Mouse (Mus musculus) kidney, embryonic 14.5 days (tissue): ENCODE measurements around the gene Cald1. TPM values are rescaled to one million over a fixed set of nuclear protein-coding genes. Genes with fewer than 3 reads are reported as not detected.

Source experiments
- ATAC-seq: fragments of 200-750 bp; cut with Nextera tagmentation; 2 replicates; pipeline ENCODE4 v1.8.0; 2017; ENCODE audit warnings: moderate number of reproducible peaks, mild to moderate bottlenecking, moderate TSS enrichment, moderate library complexity; ENCODE audit not compliant: low FRiP score, low TSS enrichment
- H3K27ac ChIP-seq: fragments of 300-500 bp; sonication (generic); 2 replicates; pipeline ENCODE4 v1.5.1; 2014; ENCODE audit warnings: low read depth, mild to moderate bottlenecking, low read length, moderate library complexity, mixed read lengths
- H3K27me3 ChIP-seq: fragments of 300-500 bp; sonication (generic); 2 replicates; pipeline ENCODE4 v1.6.1; 2014; ENCODE audit warnings: mild to moderate bottlenecking, low read length; ENCODE audit not compliant: control insufficient read depth, insufficient read depth
- H3K36me3 ChIP-seq: fragments of 300-500 bp; sonication (generic); 2 replicates; pipeline ENCODE4 v1.6.1; 2014; ENCODE audit warnings: low read length, mixed read lengths; ENCODE audit not compliant: control insufficient read depth, insufficient read depth
- H3K4me1 ChIP-seq: fragments of 300-500 bp; sonication (generic); 2 replicates; pipeline ENCODE4 v1.6.1; 2014; ENCODE audit warnings: low read length, mixed read lengths; ENCODE audit not compliant: control insufficient read depth, insufficient read depth
- H3K4me2 ChIP-seq: fragments of 300-500 bp; sonication (generic); replicated peaks from 2 replicates; pipeline ENCODE4 v1.6.1; 2014; ENCODE audit warnings: low read depth, mild to moderate bottlenecking, low read length
- H3K4me3 ChIP-seq: fragments of 300-500 bp; sonication (generic); 2 replicates; pipeline ENCODE4 v1.5.1; 2014; ENCODE audit warnings: mild to moderate bottlenecking, low read length
- H3K9ac ChIP-seq: fragments of 300-500 bp; sonication (generic); 2 replicates; pipeline ENCODE4 v1.6.1; 2014; ENCODE audit warnings: low read depth, mild to moderate bottlenecking, low read length, moderate library complexity
- H3K9me3 ChIP-seq: fragments of 300-500 bp; sonication (generic); 2 replicates; pipeline ENCODE4 v1.6.1; 2016; ENCODE audit warnings: low read length; ENCODE audit not compliant: control insufficient read depth
- WGBS: fragments of 180-500 bp; shearing (Covaris S2); extraction: QIAGEN DNeasy Blood & Tissue Kit; methylation state at CpG from one replicate; pipeline ENCODE4 v1.1.7; 2014; 5-methylcytosine and 5-hydroxymethylcytosine counted together
- polyA plus RNA-seq: library from polyadenylated mRNA; unstranded; fragments of >200 nt; fragmentation: Nextera tagmentation; extraction: Ambion mirVana; gene quantifications from 2 replicates; pipeline ENCODE4 v1.2.1, GENCODE M21; 2014

Cald1 gene
- polyA plus RNA-seq, 1 experiment from 2014 or later: 193 TPM

DNA sequence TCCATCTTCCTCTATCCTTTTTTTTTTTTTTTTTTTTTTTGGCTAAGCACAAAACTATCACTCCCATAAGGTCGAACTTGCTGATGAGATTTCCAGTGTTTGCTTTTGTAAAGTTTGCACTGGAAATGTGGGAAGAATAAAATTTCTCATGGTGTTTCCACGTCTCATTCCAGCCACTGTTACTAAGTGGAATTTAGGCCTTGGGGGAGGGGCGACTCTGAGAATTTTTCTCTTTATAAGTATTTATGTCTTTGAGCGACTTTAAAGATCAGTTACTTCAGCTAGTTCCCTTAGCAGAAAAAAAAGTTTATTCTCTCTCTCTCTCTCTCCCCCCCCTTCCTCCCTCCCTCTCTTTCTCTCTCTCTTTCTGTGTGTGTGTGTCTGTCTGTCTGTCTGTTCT, 8.1 kb downstream of the Cald1 start:
- no peak overlapping the region for H3K4me3 ChIP-seq
- peak overlapping the region; percentile 67 for H3K27ac ChIP-seq
- H3K9me3 ChIP-seq: no peaks in the 10 kb centered on the region
- no peak for ATAC-seq
- H3K27me3 ChIP-seq: no peaks in the 10 kb centered on the region
- H3K9ac ChIP-seq: no peak overlapping the region
- H3K36me3 ChIP-seq: no peaks in the 10 kb centered on the region
- H3K4me2 ChIP-seq: no peak overlapping the region
- WGBS: 53% methylated on average over 4 of the region's 4 CpGs
- H3K4me1 ChIP-seq: peaks cover 30% of the 10 kb centered on the region; the same call in 1 of the 2 replicates

DNA sequence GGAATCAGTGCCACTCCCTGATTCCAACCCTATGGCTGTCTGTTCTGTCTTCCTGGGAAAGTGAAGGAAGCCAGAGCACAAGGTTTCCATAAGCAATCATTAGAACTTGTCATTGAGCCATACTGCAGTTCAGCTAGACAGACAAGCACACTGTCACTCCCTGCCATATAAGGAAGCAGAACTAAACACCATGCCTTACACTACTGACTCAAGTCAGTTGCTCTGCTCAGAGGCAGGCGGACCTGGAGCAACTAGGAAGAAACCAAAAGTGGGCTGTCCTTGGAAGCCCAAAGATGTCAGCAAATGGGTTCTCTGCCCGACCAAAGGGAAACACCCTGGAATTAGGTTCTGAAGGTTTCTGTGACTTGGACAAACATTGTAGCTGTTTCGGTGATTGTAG, 10.3 kb downstream of the Cald1 start:
- Histone ChIP-seq H3K4me1 (peaks cover 29% of the 10 kb centered on the region; the same call in 1 of the 2 replicates), H3K36me3 (no peaks in the 10 kb centered on the region), H3K27me3 (no peaks in the 10 kb centered on the region), H3K27ac (no peak overlapping the region; the same call in 1 of the 2 replicates), H3K4me2 (no peak overlapping the region), H3K9ac (no peak overlapping the region), H3K9me3 (no peaks in the 10 kb centered on the region), H3K4me3 (no peak overlapping the region)
- no peak for ATAC-seq
- WGBS: 83% methylated on average over 3 of the region's 3 CpGs

DNA sequence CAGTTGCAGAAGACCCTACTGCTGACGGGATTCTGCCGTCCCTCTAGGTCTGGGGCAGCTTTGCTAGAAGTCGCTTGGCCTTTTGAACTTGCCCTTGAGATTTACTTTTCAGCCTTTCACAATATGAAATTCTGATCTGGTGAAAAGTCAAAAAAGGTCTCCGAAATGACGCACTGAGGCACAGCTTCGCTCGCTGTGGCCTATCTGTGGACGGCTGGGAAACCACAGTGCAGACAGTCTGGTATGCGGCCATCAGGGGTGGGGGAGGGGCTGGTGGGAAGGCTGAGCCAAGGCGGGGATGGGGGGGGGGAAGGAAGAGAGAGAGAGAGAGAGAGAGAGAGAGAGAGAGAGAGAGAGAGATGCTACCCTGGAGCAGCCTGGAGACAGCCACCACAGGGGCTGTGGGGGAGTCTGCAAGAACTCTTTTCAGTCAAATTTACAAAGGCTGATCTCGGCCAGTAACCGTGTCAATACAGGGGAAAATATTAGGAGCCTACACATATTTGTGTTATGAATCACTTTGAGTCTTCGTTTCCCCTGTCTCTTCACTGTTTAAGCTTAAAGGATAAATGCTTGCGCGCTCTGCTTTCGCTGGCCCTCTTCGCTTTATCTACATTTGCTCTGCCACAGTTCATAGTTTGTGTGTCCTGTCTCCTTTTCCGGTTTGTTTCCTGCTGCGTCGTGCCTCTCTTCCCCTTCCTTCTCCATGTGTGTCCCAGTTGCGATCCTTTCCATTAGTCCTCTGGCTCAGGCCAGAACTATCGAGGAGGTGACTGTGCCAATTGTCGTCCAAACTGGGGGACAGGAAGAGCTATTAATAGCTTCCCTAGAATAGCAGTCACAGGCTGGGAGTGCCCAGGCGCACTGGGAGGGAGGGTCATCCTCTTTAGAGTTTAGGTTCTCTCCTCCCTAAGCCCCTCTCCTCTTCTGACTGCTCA, 11.9 kb downstream of the Cald1 start:
- Histone ChIP-seq H3K4me2 (peak overlapping the region; percentile 25), H3K9ac (0 out of 2 replicates have a peak overlapping the region, but pooled peaks have one; percentile 28), H3K27me3 (no peaks in the 10 kb centered on the region), H3K4me1 (peaks cover 28% of the 10 kb centered on the region; the same call in 1 of the 2 replicates), H3K9me3 (no peaks in the 10 kb centered on the region), H3K36me3 (no peaks in the 10 kb centered on the region), H3K27ac (peak overlapping the region; percentile 83), H3K4me3 (peak overlapping the region; percentile 1; the same call in 1 of the 2 replicates)
- peak; percentile 75 for ATAC-seq
- 29% methylated on average over 24 of the region's 24 CpGs for WGBS

DNA sequence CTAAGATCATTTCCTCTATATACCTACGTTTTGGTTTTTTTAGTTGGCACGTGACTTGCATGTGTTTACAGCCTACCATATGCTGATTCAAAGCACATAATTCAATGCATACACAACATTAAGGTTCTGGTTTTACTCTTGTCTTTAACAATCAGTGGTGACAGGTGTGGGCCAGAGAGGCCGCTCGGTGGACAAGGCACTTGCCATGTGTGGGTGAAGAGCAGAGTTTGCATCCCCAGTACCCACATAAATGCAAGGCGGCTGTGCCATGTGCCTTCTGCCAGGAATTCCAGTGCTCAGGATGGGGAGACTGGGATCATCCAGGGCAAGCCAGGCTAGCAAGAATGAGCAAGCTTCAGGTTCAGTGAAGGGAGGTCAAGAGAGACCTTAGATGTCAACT, 14.8 kb downstream of the Cald1 start:
- H3K4me2 ChIP-seq: no peak overlapping the region
- 0 out of 2 replicates have a peak, but pooled peaks cover 18% of the 10 kb centered on the region for H3K4me1 ChIP-seq
- no peak overlapping the region for H3K9ac ChIP-seq
- H3K36me3 ChIP-seq: no peaks in the 10 kb centered on the region
- no peak overlapping the region for H3K4me3 ChIP-seq
- H3K27ac ChIP-seq: no peak overlapping the region
- no peak for ATAC-seq
- H3K9me3 ChIP-seq: no peaks in the 10 kb centered on the region
- H3K27me3 ChIP-seq: no peaks in the 10 kb centered on the region
- WGBS: 92% methylated on average over 5 of the region's 5 CpGs

DNA sequence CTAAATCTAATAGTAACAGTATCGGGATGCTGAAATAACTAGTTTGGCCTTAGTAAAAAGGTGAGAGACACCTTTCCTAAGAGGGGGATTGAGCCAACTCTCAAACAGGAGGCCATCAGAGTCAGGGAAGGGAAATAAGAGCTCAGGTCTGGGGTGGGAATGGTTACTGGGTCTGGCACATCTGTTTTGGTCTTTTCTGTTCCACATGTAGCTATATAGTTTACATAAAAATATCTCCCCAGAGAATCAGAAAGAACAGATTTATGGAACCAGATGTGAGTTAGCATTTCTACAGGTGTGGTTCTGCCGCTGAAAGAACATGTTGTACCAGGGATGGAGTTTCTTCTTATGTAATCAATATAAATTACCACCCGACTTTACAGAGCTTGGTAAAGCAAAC, 17.1 kb downstream of the Cald1 start:
- Histone ChIP-seq H3K4me1 (0 out of 2 replicates have a peak, but pooled peaks cover 7% of the 10 kb centered on the region), H3K4me3 (no peak overlapping the region), H3K27ac (no peak overlapping the region), H3K27me3 (no peaks in the 10 kb centered on the region), H3K9me3 (no peaks in the 10 kb centered on the region), H3K36me3 (no peaks in the 10 kb centered on the region), H3K9ac (no peak overlapping the region), H3K4me2 (no peak overlapping the region)
- ATAC-seq: no peak
- 76% methylated on average over 3 of the region's 3 CpGs for WGBS

DNA sequence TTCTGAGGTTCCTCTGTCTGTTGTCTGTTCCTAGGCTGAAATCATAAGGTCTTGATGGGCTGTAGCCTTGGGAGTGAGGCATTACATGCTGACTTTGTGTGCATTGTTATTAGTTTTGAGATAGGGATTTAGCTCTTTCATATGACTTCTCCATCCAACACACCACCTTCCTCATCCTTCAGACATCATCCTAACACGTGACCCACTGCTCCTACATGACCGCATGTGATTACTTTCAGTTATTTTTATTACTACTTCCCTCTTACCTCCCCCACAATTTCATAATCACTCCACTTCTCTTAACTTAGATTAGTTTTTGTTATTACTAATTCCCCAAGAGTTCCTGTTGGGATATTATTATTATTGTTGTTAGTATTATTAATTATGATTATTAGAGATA, 21.2 kb downstream of the Cald1 start:
- Histone ChIP-seq H3K4me2 (no peak overlapping the region), H3K9ac (no peak overlapping the region), H3K9me3 (no peaks in the 10 kb centered on the region), H3K4me1 (0 out of 2 replicates have a peak, but pooled peaks cover 6% of the 10 kb centered on the region), H3K36me3 (no peaks in the 10 kb centered on the region), H3K27me3 (no peaks in the 10 kb centered on the region), H3K4me3 (no peak overlapping the region), H3K27ac (no peak overlapping the region)
- WGBS: 78% methylated on average over 2 of the region's 2 CpGs
- ATAC-seq: no peak

DNA sequence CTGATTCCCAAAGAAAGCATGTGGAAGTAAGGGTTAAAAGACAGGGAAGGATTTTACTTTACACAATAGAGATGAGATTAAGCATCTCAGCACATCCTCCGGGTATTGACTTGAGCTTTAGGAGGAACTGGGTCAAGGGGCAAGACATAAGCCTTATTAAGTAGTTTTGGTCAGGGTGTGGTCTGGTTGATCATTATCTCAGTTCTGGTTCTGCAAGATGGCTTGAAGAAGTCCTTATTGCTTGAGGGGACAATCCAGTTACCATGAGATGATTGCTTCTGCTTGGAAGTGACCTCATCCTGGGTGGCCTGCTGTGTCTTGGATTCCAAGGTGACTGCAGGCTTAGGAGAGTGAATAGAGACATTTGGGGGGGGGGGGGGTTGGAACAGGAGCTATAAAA, 21.9 kb downstream of the Cald1 start:
- H3K4me2 ChIP-seq: no peak overlapping the region
- 0 out of 2 replicates have a peak, but pooled peaks cover 6% of the 10 kb centered on the region for H3K4me1 ChIP-seq
- no peaks in the 10 kb centered on the region for H3K36me3 ChIP-seq
- 61% methylated on average over 1 of the region's 1 CpGs for WGBS
- no peak for ATAC-seq
- no peaks in the 10 kb centered on the region for H3K27me3 ChIP-seq
- no peaks in the 10 kb centered on the region for H3K9me3 ChIP-seq
- no peak overlapping the region for H3K27ac ChIP-seq
- no peak overlapping the region for H3K4me3 ChIP-seq
- no peak overlapping the region for H3K9ac ChIP-seq

DNA sequence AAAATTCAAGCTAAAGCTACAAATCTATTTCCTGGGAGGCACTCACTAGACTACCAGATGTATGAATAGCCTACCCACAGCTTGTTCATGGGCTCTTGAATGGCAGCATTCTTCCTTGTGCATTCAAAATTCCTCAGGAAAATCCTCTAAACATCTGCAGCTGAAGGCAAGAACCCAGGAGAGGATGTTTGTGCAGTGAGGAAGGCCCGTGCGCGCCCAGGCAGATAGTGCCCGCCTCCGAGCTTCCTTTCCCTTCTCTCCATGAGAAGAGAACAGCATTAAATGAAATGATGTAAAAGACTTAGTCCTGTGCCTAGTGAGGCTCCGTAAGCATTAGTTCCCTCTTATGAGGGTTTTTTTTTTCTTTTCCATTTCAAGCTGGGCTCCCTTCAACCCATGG, 24.6 kb downstream of the Cald1 start:
- H3K4me2 ChIP-seq: no peak overlapping the region
- WGBS: 80% methylated on average over 6 of the region's 6 CpGs
- no peak overlapping the region for H3K4me3 ChIP-seq
- H3K36me3 ChIP-seq: no peaks in the 10 kb centered on the region
- no peak for ATAC-seq
- no peaks in the 10 kb centered on the region for H3K27me3 ChIP-seq
- H3K9ac ChIP-seq: no peak overlapping the region
- no peaks in the 10 kb centered on the region for H3K9me3 ChIP-seq
- H3K27ac ChIP-seq: peak overlapping the region; percentile 32; the same call in 1 of the 2 replicates
- 0 out of 2 replicates have a peak, but pooled peaks cover 6% of the 10 kb centered on the region for H3K4me1 ChIP-seq

DNA sequence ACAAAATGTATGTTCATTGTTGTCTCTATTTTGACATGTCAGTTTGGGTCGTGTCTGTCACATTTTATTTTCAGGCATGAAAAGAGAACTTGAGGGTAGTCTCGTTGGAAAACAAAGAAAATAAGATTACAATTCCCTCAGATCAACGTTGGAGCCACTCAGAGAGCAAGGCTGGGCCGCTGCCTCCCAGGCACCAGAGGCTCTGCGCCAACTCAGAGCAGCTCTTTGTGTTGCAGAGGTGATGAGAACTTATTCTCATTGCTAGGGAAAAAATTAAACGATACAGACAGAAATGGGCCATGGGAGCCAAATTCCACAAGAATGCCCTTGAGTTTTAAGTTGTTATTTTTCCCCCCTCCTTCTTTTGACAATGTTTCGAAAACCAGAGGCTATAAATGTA, 25.0 kb downstream of the Cald1 start:
- H3K4me1 ChIP-seq: 0 out of 2 replicates have a peak, but pooled peaks cover 6% of the 10 kb centered on the region
- no peaks in the 10 kb centered on the region for H3K36me3 ChIP-seq
- H3K4me2 ChIP-seq: no peak overlapping the region
- no peak overlapping the region for H3K4me3 ChIP-seq
- no peak for ATAC-seq
- no peaks in the 10 kb centered on the region for H3K27me3 ChIP-seq
- no peaks in the 10 kb centered on the region for H3K9me3 ChIP-seq
- H3K9ac ChIP-seq: no peak overlapping the region
- WGBS: 70% methylated on average over 7 of the region's 7 CpGs
- H3K27ac ChIP-seq: no peak overlapping the region
